8 mouse cellular contexts compared by ENCODE assay signal in the genomic region with DNA sequence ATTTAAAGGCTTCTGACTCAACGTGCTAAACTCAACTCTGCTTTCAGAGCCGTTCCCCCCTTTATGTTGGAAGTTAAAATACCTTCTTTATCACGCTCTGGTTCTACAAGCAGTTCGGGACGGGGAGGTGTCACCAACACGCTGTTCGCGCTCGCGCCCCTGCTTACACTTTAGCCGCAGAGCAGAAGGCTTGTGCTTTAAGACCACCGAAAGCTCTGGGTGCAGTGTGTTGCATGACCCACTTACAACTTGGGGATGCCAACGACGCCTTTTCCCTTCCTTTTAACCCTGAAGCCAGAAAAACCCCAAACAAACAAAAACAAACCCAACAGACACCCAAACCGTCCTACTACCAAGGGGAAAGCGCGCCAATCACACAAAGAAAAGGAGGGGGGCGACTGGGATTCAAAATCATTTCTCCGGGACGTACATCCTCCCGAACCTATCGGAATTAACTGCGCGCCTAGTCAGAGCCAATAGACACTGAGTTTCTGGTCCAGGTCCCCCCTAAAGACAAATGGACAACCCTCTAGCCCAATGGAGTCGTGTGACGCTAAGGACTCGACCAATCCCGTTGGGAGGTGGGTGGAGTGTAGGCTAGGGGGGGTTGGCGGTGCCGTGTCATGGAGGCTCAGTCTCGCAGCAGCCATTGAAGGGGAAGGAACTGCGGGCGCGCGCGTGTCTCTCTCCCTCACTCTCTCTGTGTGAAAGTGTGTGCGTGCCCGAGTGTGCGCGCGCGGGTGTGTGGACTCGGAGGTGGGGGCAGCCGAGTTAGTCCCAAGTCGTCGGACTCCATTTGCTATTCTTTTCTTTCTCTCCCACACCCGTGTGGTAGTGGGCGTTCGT. TPM values are rescaled to one million over a fixed set of nuclear protein-coding genes. Genes with fewer than 3 reads are reported as not detected.
DNase-seq lines count a peak whose midpoint lies in the region; ATAC-seq and TF ChIP-seq lines count a peak whose summit lies in the region.

TSS of gene Anp32e (plus strand) at position 589 of the 846 bp plus-strand sequence.

- no peaks in the 10 kb centered on the region for H3K4me1 ChIP-seq in cortical plate, adult 2 months (ENCODE audit: control insufficient read depth, insufficient read depth, low read length)

- H3K27ac ChIP-seq in cortical plate, adult 2 months (ENCODE audit: insufficient read depth, low read length): peak within 1 kb of the TSS; percentile 17; the same call in 1 of the 2 replicates

- DNase-seq in gastrocnemius, adult 8-10 months (ENCODE audit: low spot score in 2 of 2): peak; percentile 96
- peak; percentile 99 for DNase-seq in induced T-regulatory cell, adult 2 months (ENCODE audit: low read depth)
- peak; percentile 96 to 99 for DNase-seq in left cerebral cortex, adult 9 months (ENCODE audit: low spot score in 2 of 2)
- peak; percentile 93 for DNase-seq in right cerebral cortex, postnatal 14 days
- peak; percentile 96 for DNase-seq in urinary bladder, postnatal 36 days (ENCODE audit: low spot score in 2 of 2)

- ATAC-seq in activated CD4-positive, CD25-positive, alpha-beta regulatory T cell, adult 4 months: peak; percentile 98
- peak; percentile 93 for ATAC-seq in megakaryocyte progenitor cell, adult 5-6 weeks (replicated peaks; ENCODE audit: poor library complexity)

- TF ChIP-seq CTCF in cortical plate, adult 2 months (IDR thresholded peaks at IDR 0.05; ENCODE audit: extremely low read depth, insufficient read depth, low read length): no peak

- peak within 1 kb of the TSS; percentile 52 for H3K4me3 ChIP-seq in cortical plate, adult 2 months (ENCODE audit: insufficient read depth, low read length)

- peak; percentile 95 for TF ChIP-seq POLR2A in cortical plate, adult 2 months (IDR thresholded peaks at IDR 0.05; ENCODE audit: extremely low read depth, insufficient read depth, low read length)

RNA-seq across cellular contexts. Expression of gene Anp32e, which starts in this region (rescaled TPM):
- polyA plus RNA-seq in activated CD4-positive, CD25-positive, alpha-beta regulatory T cell, adult 4 months (2017; shearing (Covaris generic)): 100 to 1,000 TPM; 162 to 218 TPM
- 69.8 and 85.5 TPM in 2 replicates for polyA plus RNA-seq in cortical plate, adult 2 months (2012; rRNA removed)
- 100 to 1,000 TPM in 1 of 4 experiments, 10 to 100 TPM in 3; 76.8 to 106 (median 90.5) TPM for total RNA-seq in gastrocnemius, adult 8-10 months (2022)
- 101 and 132 TPM in 2 replicates for total RNA-seq in megakaryocyte progenitor cell, adult 5-6 weeks (2015)
- 384 and 526 TPM in 2 replicates for total RNA-seq in megakaryocyte progenitor cell, adult 5-6 weeks (2017)

Comparison
In these comparisons a context has a peak if more than half of its experiments do, and no peak if none do; other contexts are left out.
1. Peak in every context shown above with its lines: DNase-seq, ATAC-seq, H3K4me3 ChIP-seq and H3K27ac ChIP-seq.